Mouse (Mus musculus) G1E-ER4 (cell line): Measurements from ENCODE around the gene Capn13. TPM values are rescaled to one million over a fixed set of nuclear protein-coding genes. Genes with fewer than 3 reads are reported as not detected.

Source experiments
- GATA1 ChIP-seq: IDR thresholded peaks from one replicate; pipeline ENCODE4 v1.8.0; 2012; ENCODE audit warnings: low read length, inconsistent platforms
- polyA plus RNA-seq: library from polyadenylated mRNA; stranded (reverse); fragments of >175 nt; gene quantifications from 2 replicates; pipeline ENCODE4 v1.2.3, GENCODE M21; 2012

The Capn13 gene
- polyA plus RNA-seq, result not detected in 2 replicates

DNA sequence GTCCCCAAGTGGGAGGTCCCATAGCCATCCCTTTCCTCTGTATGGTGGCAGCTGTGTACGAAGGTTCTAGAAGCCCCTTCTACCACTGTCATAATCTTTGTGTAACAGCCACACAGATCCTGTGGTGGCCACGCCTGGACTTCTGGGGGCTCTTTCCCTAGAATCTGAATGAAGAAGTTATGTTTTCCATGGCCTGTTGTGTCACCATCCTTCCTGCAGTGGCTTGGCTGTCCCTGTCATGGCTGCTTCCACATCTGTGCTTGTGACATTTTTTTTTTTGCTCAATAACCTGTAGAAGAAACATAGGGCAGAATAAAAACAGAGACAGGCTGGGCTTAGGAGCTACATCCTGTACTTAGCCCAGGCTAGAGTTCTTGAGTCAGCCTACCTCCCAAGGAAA is at the start of gene Capn13:
TSS of gene Capn13 (minus strand) at position 5 of the 400 bp plus-strand sequence.
- no peak for TF ChIP-seq GATA1

DNA sequence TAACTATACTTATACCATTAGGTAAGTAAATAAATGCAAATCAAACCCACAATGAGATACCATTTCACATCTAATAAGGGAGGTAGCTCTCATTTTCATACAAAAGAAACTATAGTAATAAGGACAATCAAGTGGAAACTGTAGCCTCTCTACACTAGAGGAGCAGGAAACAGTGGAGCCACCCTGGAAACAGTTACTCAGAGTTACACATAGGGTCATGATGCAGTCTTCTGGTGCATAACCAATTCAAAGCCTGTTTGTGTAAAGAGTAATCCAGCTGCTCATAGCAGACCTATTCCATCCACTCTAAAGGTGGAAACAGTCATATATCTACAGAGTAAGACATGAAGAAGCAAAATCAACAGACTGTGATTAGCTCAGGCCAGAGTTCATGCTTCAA is 48.4 kb upstream of the Capn13 start:
- TF ChIP-seq GATA1, result no peak

GRCm38 (mm10) chr17:73440798-73441197 is 40.1 kb upstream of the Capn13 start:
- no peak for TF ChIP-seq GATA1

DNA sequence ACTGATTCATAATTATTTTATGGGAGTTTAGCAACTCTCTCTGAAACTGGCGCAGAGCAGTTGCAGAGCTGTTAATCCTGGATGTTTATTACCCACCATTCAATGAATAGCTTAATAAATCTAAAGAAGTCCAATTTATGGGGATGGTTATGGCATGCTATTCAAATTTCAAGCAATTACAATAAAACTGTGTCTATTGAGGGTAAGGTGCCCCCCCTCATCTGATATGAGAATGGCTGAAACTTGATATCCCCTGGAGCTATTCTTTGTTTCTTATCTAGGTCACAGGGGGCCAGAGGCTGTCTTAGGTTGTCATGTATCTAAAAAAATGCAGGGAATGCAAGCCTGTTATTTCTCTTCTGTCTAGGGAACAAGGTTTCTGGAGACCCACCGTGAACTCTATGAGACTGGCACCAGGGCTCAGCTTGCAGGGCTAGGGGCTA is 31.9 kb upstream of the Capn13 start:
- no peak for TF ChIP-seq GATA1

DNA sequence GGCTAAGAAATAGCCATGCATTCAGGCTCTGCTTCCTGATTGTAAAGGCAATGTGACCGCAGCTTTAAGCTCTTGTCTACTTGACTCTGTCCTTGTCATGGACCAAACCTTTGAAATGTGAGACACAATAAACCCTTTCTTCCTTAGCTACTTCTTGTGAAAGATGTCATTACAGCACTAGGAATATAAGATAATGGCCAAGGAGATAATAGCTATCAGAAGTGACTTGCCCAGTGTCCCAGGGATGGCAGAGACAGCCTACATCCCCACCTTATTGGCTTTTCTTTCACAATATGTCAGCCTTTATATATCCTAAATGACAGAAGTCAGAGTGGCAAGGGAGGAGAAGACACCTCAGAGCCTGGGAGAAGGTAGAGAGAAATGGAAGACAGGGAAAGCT is 31.4 kb upstream of the Capn13 start:
- no peak for TF ChIP-seq GATA1

DNA sequence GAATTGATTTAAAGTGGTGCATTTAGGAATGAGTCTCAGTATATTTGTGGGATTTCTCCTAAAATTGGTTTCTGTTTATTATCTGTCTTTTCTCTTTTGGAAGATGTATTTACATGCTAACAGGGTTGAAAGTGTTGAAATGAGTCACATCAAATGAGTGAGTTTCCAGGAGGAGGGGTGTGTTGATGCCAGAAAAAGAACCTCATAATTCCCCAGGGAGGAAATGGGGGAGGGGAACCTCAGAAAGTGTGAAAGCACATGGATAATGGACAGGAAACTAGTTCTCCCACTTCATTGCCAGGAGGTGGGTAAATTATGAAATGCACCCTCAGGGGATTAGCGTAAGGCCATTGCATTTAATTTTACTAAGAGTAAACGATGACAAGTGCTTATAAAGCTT is 16.7 kb upstream of the Capn13 start:
- TF ChIP-seq GATA1, result no peak

DNA sequence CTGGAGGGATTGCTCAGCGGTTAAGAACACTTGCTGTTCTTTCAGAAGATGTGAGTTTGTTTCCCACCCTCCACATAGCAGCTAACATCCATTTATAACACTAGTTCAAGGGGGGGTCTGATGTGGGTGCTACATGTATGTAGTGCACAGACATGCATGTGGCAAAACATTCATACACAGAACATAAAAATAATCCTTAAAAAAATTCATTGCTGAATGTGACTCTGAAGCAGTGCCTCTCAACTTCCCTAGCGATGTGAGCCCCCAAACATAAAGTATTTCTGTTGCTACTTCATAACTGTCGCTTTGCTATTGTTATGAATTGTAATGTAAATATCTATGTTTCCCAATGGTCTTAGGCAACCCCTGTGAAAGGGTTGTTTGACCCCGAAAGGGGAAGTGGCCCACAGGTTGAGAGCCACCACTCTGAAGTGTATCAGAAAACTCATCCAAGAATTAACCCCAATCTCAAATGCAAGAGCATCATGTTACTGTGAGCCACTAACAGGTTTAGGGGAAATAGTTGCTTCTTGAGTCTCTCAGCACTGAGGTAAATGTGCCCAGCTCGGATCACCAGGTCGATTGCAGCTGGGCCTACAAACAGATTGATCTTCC is 15.6 kb upstream of the Capn13 start:
- TF ChIP-seq GATA1, result no peak

DNA sequence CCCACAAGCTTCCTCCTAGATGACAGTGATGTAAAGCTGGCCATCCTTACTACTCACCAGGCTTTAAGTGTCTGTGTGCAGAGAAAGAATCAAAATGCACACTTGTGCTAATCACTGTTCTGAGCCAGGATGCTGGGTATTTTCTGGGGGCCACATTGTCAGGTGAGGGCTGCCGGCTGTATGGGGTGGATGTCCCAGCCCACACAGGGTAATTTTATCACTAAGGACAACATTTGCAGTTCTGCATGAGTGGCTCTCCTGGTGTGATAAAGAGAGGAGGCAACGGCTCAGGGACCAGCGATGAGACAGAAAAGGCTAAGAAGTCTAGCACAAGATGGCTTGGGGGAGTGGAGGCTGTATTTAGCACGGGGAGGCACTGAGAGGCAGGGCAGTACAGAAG is 11.2 kb upstream of the Capn13 start:
- TF ChIP-seq GATA1, result no peak

GRCm38 (mm10) chr17:73401272-73401671 is 606 bp upstream of the Capn13 start:
- TF ChIP-seq GATA1, result no peak

GRCm38 (mm10) chr17:73399136-73399535 is 1.5 kb downstream of the Capn13 start:
- TF ChIP-seq GATA1, result no peak

GRCm38 (mm10) chr17:73393361-73393760 is 7.3 kb downstream of the Capn13 start:
- no peak for TF ChIP-seq GATA1

DNA sequence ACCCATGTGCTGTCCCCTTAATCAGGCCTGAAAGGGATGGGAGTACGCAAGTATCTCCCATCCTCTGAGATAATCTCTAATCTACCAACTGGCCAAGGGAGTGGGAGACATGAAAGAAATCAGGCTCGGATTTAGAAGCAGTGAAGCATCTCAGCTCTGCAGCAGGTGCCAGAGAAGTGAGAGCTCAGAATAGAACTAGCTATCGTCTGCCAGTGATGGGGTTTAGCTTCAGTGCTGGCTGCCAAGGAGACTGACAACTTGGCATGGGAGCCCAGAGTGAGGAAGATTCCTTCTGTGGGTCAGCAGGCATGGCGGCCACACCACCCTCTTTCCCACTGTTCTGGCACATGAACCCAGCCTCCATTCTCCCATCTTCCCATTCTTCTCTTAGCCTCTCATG is 8.9 kb downstream of the Capn13 start:
- TF ChIP-seq GATA1, result no peak

- no peak for TF ChIP-seq GATA1
Observed at GRCm38 (mm10) chr17:73390191-73391089, 10.2 kb downstream of the Capn13 start.

- no peak for TF ChIP-seq GATA1
Observed at GRCm38 (mm10) chr17:73389336-73389735, 11.3 kb downstream of the Capn13 start.

DNA sequence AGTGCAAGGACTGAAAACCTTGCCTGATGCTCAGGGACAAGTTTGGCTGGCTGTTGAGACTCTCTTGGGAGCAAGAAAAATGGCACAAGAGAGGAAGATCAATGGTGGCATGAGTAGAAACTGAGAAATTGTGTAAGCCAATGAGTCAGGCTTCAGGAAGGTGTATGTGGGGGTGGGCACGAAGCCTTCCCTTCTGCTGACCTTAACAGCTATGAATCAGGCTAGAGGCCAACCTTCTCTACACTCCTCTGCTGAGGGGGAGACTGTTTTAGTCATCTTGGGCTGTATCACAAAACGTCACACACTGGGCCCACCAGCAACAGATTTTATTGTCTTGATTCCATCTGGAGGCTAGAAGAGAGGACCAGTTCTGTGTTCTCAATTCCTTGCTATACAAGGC is 14.1 kb downstream of the Capn13 start:
- no peak for TF ChIP-seq GATA1

GRCm38 (mm10) chr17:73385940-73386339 is 14.7 kb downstream of the Capn13 start:
- TF ChIP-seq GATA1, result no peak

GRCm38 (mm10) chr17:73382327-73383014 is 18.2 kb downstream of the Capn13 start:
- no peak for TF ChIP-seq GATA1
